Mouse (Mus musculus) heart, adult 2 months (tissue): ENCODE data around the gene Rcor3. TPM values are rescaled to one million over a fixed set of nuclear protein-coding genes. Genes with fewer than 3 reads are reported as not detected.

ENCODE experiments used
- DNase-seq, 2 experiments: peaks; one replicate each; pipeline ENCODE4 v3.0.0; 2021
- H3K27ac ChIP-seq: fragments of 200-600 bp; 2 replicates; pipeline ENCODE4 v1.8.1; 2022
- H3K27me3 ChIP-seq: fragments of 200-500 bp; 2 replicates; pipeline ENCODE4 v1.6.1; 2012; ENCODE audit warnings: mild to moderate bottlenecking, low read length, inconsistent platforms, mixed read lengths; ENCODE audit not compliant: control insufficient read depth, insufficient read depth
- H3K36me3 ChIP-seq: fragments of 200-500 bp; 2 replicates; pipeline ENCODE4 v1.6.1; 2012; ENCODE audit warnings: low read length, inconsistent platforms; ENCODE audit not compliant: control insufficient read depth, insufficient read depth
- H3K4me1 ChIP-seq: fragments of 200-500 bp; 2 replicates; pipeline ENCODE4 v1.6.1; 2011; ENCODE audit warnings: low read length; ENCODE audit not compliant: control insufficient read depth, insufficient read depth
- H3K4me3 ChIP-seq: fragments of 200-600 bp; 2 replicates; pipeline ENCODE4 v1.8.1; 2022
- H3K79me2 ChIP-seq: fragments of 200-500 bp; replicated peaks from 2 replicates; pipeline ENCODE4 v1.6.1; 2012; ENCODE audit warnings: mild to moderate bottlenecking, inconsistent platforms, low read length, moderate library complexity, mixed read lengths; ENCODE audit not compliant: control insufficient read depth, insufficient read depth
- H3K9ac ChIP-seq: fragments of 200-500 bp; 2 replicates; pipeline ENCODE4 v1.6.1; 2012; ENCODE audit warnings: low read depth, mild to moderate bottlenecking, control low read depth, inconsistent platforms, low read length, mixed read lengths
- CTCF ChIP-seq: fragments of 200-600 bp; IDR thresholded peaks from 2 replicates; pipeline ENCODE4 v1.8.1; 2022; ENCODE audit warnings: antibody characterized with exemption, mild to moderate bottlenecking, moderate library complexity
- EP300 ChIP-seq: fragments of 200-500 bp; IDR thresholded peaks from 2 replicates; pipeline ENCODE4 v1.6.1; 2011; ENCODE audit warnings: low read depth, low read length, control low read depth; ENCODE audit not compliant: insufficient read depth
- POLR2A ChIP-seq: fragments of 200-500 bp; IDR thresholded peaks from 2 replicates; pipeline ENCODE4 v1.6.1; 2011; ENCODE audit warnings: mild to moderate bottlenecking, low read depth, low read length, control low read depth; ENCODE audit not compliant: insufficient read depth
- WGBS: fragments of 180-500 bp; shearing (Covaris S2); methylation state at CpG from one replicate; pipeline ENCODE4 v1.1.7; 2018; 5-methylcytosine and 5-hydroxymethylcytosine counted together
- intact Hi-C: fragments of 180-260 bp; cut with DNase I; formaldehyde crosslinking; loops from one replicate; pipeline ENCODE4 v1.15.1; 2025
- polyA plus RNA-seq: library from polyadenylated mRNA; depleted of rRNA; stranded (reverse); fragments of >200 nt; gene quantifications from 2 replicates; pipeline ENCODE4 v1.2.3, GENCODE M21; 2012; rRNA removed
- total RNA-seq, 2 experiments: library from RNA; stranded (reverse); gene quantifications; 2 replicates each; pipeline ENCODE4 v1.2.3; 2021

Rcor3 gene
- total and polyA plus RNA-seq, 3 experiments = 26.3 to 38.3 (median 35.0) TPM

DNA sequence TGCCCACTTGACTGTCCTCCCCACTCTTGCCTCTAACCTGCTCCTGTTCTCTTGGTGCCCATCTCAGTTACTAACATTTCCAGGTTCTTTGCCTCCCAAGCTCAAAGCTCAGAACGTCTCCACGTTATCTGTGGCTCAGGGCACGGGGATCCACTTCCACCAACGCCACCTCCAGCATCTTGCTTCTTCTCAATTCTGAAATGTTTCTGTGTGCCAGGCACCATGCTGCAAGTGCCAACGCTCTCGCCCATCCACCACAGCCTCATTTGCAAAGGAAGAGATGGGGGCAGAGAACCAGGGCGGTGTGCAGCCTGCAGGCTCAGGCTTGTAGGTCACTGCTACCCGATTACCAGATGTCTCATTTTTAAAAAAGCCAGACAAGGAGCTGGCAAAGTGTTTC lies 85.4 kb downstream of the Rcor3 start:
- WGBS = 87% methylated on average over 8 of the region's 8 CpGs
- Histone ChIP-seq H3K4me3 (no peak overlapping the region), H3K4me1 (no peaks in the 10 kb centered on the region), H3K27me3 (no peaks in the 10 kb centered on the region), H3K79me2 (no peaks in the 10 kb centered on the region), H3K9ac (no peak overlapping the region), H3K27ac (no peak overlapping the region; the same call in 1 of the 2 replicates), H3K36me3 (no peaks in the 10 kb centered on the region)
- no peak for TF ChIP-seq POLR2A
- TF ChIP-seq CTCF = no peak
- TF ChIP-seq EP300 = no peak
- intact Hi-C loops = no loop called here
- no peak for DNase-seq

Other genes starting within 250 kb of the Rcor3 start
- gene Slc30a1, start 231.3 kb downstream of the Rcor3 start, total RNA-seq = 10 to 100 TPM; 17.1 to 18.6 TPM
- gene Slc30a1, start 231.3 kb downstream of the Rcor3 start, polyA plus RNA-seq = 5.3 and 11.4 TPM in 2 replicates
- under 1 TPM; 0.18 to 0.23 TPM for gene Rd3, start 160.7 kb downstream of the Rcor3 start, total RNA-seq
- 0.47 and 0.49 TPM in 2 replicates for gene Rd3, start 160.7 kb downstream of the Rcor3 start, polyA plus RNA-seq
- 1 to 10 TPM; 3.9 to 4.3 TPM for gene Traf5, start 45.5 kb downstream of the Rcor3 start, total RNA-seq
- 4.4 and 5.1 TPM in 2 replicates for gene Traf5, start 45.5 kb downstream of the Rcor3 start, polyA plus RNA-seq
- gene Kcnh1, start 52.7 kb upstream of the Rcor3 start, total RNA-seq = under 1 TPM; 0.05 to 0.09 TPM
- 0.06 and 0.09 TPM in 2 replicates for gene Kcnh1, start 52.7 kb upstream of the Rcor3 start, polyA plus RNA-seq